Mouse (Mus musculus) kidney, postnatal 0 days (tissue): ENCODE data around the gene Sh2d3c. TPM values are rescaled to one million over a fixed set of nuclear protein-coding genes. Genes with fewer than 3 reads are reported as not detected.
A peak's percentile ranks its signal among the peaks of the same experiment; 100 is the strongest.

Experiments
- ATAC-seq: fragments of 200-750 bp; cut with Nextera tagmentation; replicated peaks from 2 replicates; pipeline ENCODE4 v1.8.0; 2017; ENCODE audit warnings: low read depth, moderate number of reproducible peaks, moderate TSS enrichment, moderate library complexity; ENCODE audit not compliant: low FRiP score
- DNase-seq: peaks from one replicate; pipeline ENCODE4 v3.0.0-alpha.2; 2016; ENCODE audit warnings: low spot score
- H3K27ac ChIP-seq: fragments of 300-500 bp; sonication (generic); 2 replicates; pipeline ENCODE4 v1.5.1; 2014; ENCODE audit warnings: mild to moderate bottlenecking
- H3K27me3 ChIP-seq: fragments of 300-500 bp; sonication (generic); 2 replicates; pipeline ENCODE4 v1.6.1; 2014; ENCODE audit warnings: low read length, mixed read lengths; ENCODE audit not compliant: insufficient read depth
- H3K36me3 ChIP-seq: fragments of 300-500 bp; sonication (generic); 2 replicates; pipeline ENCODE4 v1.6.1; 2014; ENCODE audit warnings: low read length, mixed read lengths; ENCODE audit not compliant: insufficient read depth
- H3K4me1 ChIP-seq: fragments of 300-500 bp; sonication (generic); replicated peaks from 2 replicates; pipeline ENCODE4 v1.6.1; 2014; ENCODE audit warnings: antibody characterized with exemption, low read length, mixed read lengths; ENCODE audit not compliant: insufficient read depth
- H3K4me2 ChIP-seq: fragments of 300-500 bp; sonication (generic); 2 replicates; pipeline ENCODE4 v1.6.1; 2014; ENCODE audit warnings: mild to moderate bottlenecking, low read length, moderate library complexity, mixed read lengths
- H3K4me3 ChIP-seq: fragments of 300-500 bp; sonication (generic); replicated peaks from 2 replicates; pipeline ENCODE4 v1.5.1; 2014; ENCODE audit warnings: low read depth, low read length
- H3K9ac ChIP-seq: fragments of 300-500 bp; sonication (generic); 2 replicates; pipeline ENCODE4 v1.6.1; 2014; ENCODE audit warnings: low read depth, low read length
- H3K9me3 ChIP-seq: fragments of 300-500 bp; sonication (generic); replicated peaks from 2 replicates; pipeline ENCODE4 v1.6.1; 2016; ENCODE audit warnings: low read length, inconsistent platforms, mixed read lengths
- CTCF ChIP-seq: IDR thresholded peaks from 2 replicates; pipeline ENCODE4 v1.5.1; 2016; ENCODE audit warnings: antibody characterized with exemption, low read depth, mild to moderate bottlenecking, moderate library complexity
- WGBS: fragments of 180-500 bp; shearing (Covaris S2); extraction: QIAGEN DNeasy Blood & Tissue Kit; methylation state at CpG from one replicate; pipeline ENCODE4 v1.1.7; 2014; 5-methylcytosine and 5-hydroxymethylcytosine counted together
- microRNA counts: library from miRNA; unstranded; fragments of <30 nt; microRNA quantifications from one replicate; lab custom pipeline; 2015
- microRNA-seq: library from miRNA; unstranded; fragments of <30 nt; microRNA quantifications from one replicate; pipeline ENCODE4, GENCODE M21; 2016
- polyA plus RNA-seq: library from polyadenylated mRNA; unstranded; fragments of >200 nt; fragmentation: Nextera tagmentation; extraction: Ambion mirVana; gene quantifications from 2 replicates; pipeline ENCODE4 v1.2.1, GENCODE M21; 2015

The Sh2d3c gene
- polyA plus RNA-seq, 1 experiment from 2014 or later, result 31.1 TPM

- Histone ChIP-seq H3K9me3 (no peaks in the 10 kb centered on the region), H3K4me1 (no peaks in the 10 kb centered on the region), H3K27ac (no peak within 1 kb of the TSS), H3K27me3 (no peaks in the 10 kb centered on the region), H3K4me3 (no peak within 1 kb of the TSS), H3K4me2 (no peak within 1 kb of the TSS), H3K36me3 (no peaks in the 10 kb centered on the region), H3K9ac (peak within 1 kb of the TSS; percentile 40; the same call in 1 of the 2 replicates)
- ATAC-seq, result no peak
- DNase-seq, result peak; percentile 79
- 56% methylated on average over 4 of the region's 4 CpGs for WGBS
- TF ChIP-seq CTCF, result no peak
Observed at GRCm38 (mm10) chr2:32784048-32784681, 63.3 kb downstream of the Sh2d3c start, which contains the start of gene Cfap157. Gene Cfap157, minus strand, starts transcription at chr2:32784428.

DNA sequence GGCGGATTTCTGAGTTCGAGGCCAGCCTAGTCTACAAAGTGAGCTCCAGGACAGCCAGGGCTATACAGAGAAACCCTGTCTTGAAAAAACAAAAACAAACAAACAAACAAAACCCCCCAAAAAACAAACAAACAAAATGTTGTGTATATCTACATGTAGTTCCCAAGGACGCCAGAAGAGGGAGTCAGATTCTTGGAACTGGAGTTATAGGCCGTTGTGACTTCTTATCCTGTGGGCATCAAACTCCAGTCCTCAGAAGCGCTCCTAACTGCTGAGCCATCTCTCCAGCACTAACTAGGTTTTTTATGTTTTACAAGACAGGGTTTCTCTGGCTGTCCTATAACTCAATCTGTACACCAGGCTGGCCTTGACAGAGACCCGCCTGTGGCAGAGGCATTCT, 66.3 kb downstream of the Sh2d3c start:
- no peak overlapping the region for H3K27ac ChIP-seq

GRCm38 (mm10) chr2:32788581-32788980, 67.7 kb downstream of the Sh2d3c start:
- WGBS, result 56% methylated on average over 2 of the region's 2 CpGs
- TF ChIP-seq CTCF, result no peak
- H3K9ac ChIP-seq, result no peak overlapping the region
- ATAC-seq (no peak), DNase-seq (no peak)
- H3K36me3 ChIP-seq, result no peaks in the 10 kb centered on the region
- no peaks in the 10 kb centered on the region for H3K27me3 ChIP-seq
- H3K9me3 ChIP-seq, result no peaks in the 10 kb centered on the region
- no peak overlapping the region for H3K27ac ChIP-seq
- no peaks in the 10 kb centered on the region for H3K4me1 ChIP-seq
- H3K4me2 ChIP-seq, result no peak overlapping the region
- H3K4me3 ChIP-seq, result no peak overlapping the region

More for the DNA sequence above, 66.3 kb downstream of the Sh2d3c start:
- no peaks in the 10 kb centered on the region for H3K36me3 ChIP-seq
- no peak overlapping the region for H3K4me2 ChIP-seq
- 50% methylated on average over 6 of the region's 6 CpGs for WGBS
- H3K4me3 ChIP-seq, result no peak overlapping the region
- TF ChIP-seq CTCF, result peak; percentile 70
- no peaks in the 10 kb centered on the region for H3K27me3 ChIP-seq
- ATAC-seq, result no peak
- DNase-seq, result peak; percentile 53
- no peaks in the 10 kb centered on the region for H3K9me3 ChIP-seq
- H3K4me1 ChIP-seq, result no peaks in the 10 kb centered on the region
- no peak overlapping the region for H3K9ac ChIP-seq

DNA sequence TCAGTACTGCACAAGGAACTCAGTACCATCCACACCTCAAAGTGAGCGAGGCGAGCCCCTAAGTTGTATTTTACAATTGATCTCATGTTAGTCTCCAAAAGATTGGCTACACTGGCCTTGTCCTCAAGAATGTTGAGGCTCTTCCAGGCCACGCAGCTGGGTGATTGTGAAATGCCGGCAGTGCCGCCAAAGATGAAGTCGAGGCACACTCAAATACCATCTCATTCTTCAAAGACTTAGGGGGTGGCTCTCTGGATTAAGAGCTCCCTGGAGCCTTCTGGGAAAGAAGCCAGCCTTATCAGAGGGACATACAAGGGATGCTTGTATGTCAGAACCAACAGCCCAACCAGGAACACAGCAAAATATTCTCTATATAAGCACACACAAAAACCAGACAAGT, 70.4 kb downstream of the Sh2d3c start:
- WGBS, result 76% methylated on average over 6 of the region's 6 CpGs
- no peaks in the 10 kb centered on the region for H3K27me3 ChIP-seq
- DNase-seq (no peak), ATAC-seq (no peak)
- no peak for TF ChIP-seq CTCF
- H3K27ac ChIP-seq, result no peak overlapping the region
- H3K36me3 ChIP-seq, result no peaks in the 10 kb centered on the region
- H3K4me3 ChIP-seq, result no peak overlapping the region
- H3K4me2 ChIP-seq, result no peak overlapping the region
- no peaks in the 10 kb centered on the region for H3K9me3 ChIP-seq
- H3K4me1 ChIP-seq, result no peaks in the 10 kb centered on the region
- H3K9ac ChIP-seq, result no peak overlapping the region

DNA sequence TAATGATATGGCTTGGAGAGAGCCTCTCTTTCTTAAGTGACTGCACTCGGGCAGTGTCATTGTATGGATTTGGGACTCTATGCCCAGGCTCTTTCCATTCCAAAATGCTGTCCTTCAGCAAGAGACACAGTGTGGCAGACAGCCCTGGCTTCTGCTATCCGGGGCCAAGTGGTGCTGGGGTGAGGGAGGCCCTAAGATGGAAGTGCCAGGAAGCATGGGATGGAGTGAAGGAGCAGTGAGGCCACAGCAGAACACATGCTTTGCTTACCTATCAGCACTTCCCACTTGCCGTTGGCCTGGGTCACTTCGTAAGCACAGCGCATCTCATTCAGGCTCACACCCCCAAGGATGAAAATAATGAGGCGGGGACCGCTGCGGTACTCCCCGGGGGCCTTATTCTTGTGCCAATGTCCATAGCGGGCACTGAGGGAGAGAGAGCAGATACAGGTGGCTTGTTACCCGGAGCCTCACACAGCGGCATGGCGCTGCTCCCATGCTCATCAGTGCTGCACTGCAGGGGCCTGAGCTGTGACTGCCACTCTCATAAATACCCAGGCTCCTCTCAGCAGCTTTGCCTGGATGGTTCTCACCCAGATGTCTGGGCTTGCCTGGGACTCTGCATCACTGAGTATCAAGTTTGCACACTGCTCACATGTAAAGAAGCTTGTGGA, 75.0 kb downstream of the Sh2d3c start:
- Histone ChIP-seq H3K36me3 (0 out of 2 replicates have a peak, but pooled peaks cover 14% of the 10 kb centered on the region), H3K9ac (no peak overlapping the region), H3K4me2 (no peak overlapping the region), H3K4me1 (no peaks in the 10 kb centered on the region), H3K4me3 (no peak overlapping the region), H3K9me3 (no peaks in the 10 kb centered on the region), H3K27me3 (no peaks in the 10 kb centered on the region), H3K27ac (no peak overlapping the region)
- no peak for TF ChIP-seq CTCF
- ATAC-seq (no peak), DNase-seq (no peak)
- whole genome bisulfite sequencing, result 85% methylated on average over 13 of the region's 13 CpGs

GRCm38 (mm10) chr2:32798251-32798962, 77.6 kb downstream of the Sh2d3c start:
- H3K27ac ChIP-seq, result no peak overlapping the region
- 49% methylated on average over 10 of the region's 10 CpGs for whole genome bisulfite sequencing
- ATAC-seq, result no peak

More at GRCm38 (mm10) chr2:32798251-32798962, 77.6 kb downstream of the Sh2d3c start:
- no peak for DNase-seq
- Histone ChIP-seq H3K36me3 (0 out of 2 replicates have a peak, but pooled peaks cover 14% of the 10 kb centered on the region), H3K4me1 (no peaks in the 10 kb centered on the region), H3K27me3 (no peaks in the 10 kb centered on the region), H3K4me2 (no peak overlapping the region), H3K9me3 (no peaks in the 10 kb centered on the region), H3K9ac (no peak overlapping the region), H3K4me3 (no peak overlapping the region)
- no peak for TF ChIP-seq CTCF

MicroRNAs within 50 kb of the gene (microRNA counts, 519-probe panel; counts per million panel counts)
- 330 counts per million, percentile 68 among the panel's probes with 10 or more counts for microRNA mmu-miR-2861 (lab: Ali Mortazavi, UCI)

Small RNAs within 50 kb of the gene (microRNA-seq; reads per million reads assigned to microRNA genes)
- gene Gm47291, result not detected
- not detected for gene Mir2861
- gene Mir3960, result not detected
- not detected for gene Mir8093

Other genes with a start within 250 kb of the Sh2d3c start
- gene Fam102a, start 185.7 kb upstream of the Sh2d3c start, polyA plus RNA-seq, result 13.9 and 16.9 TPM in 2 replicates
- gene Dpm2, start 150.2 kb upstream of the Sh2d3c start, polyA plus RNA-seq, result 105 and 110 TPM in 2 replicates
- gene Pip5kl1, start 146.3 kb upstream of the Sh2d3c start, polyA plus RNA-seq, result 0.42 and 0.61 TPM in 2 replicates
- gene 9430097D07Rik, start 145.4 kb upstream of the Sh2d3c start, polyA plus RNA-seq, result 0.08 TPM in 1 of 2 replicates, not detected in the other
- gene St6galnac4, start 134.0 kb upstream of the Sh2d3c start, polyA plus RNA-seq, result 15.8 and 18.1 TPM in 2 replicates
- 13.7 and 15.3 TPM in 2 replicates for gene St6galnac6, start 121.3 kb upstream of the Sh2d3c start, polyA plus RNA-seq
- 38.7 and 41.6 TPM in 2 replicates for gene Ak1, start 99.3 kb upstream of the Sh2d3c start, polyA plus RNA-seq
- gene Eng, start 74.5 kb upstream of the Sh2d3c start, polyA plus RNA-seq, result 71.6 and 76.3 TPM in 2 replicates
- 36.1 and 36.2 TPM in 2 replicates for gene Fpgs, start 16.9 kb upstream of the Sh2d3c start, polyA plus RNA-seq
- 87.4 and 90.6 TPM in 2 replicates for gene Cdk9, start 8.0 kb upstream of the Sh2d3c start, polyA plus RNA-seq
- 0.11 TPM in 1 of 2 replicates, not detected in the other for gene 6330409D20Rik, start 20.0 kb downstream of the Sh2d3c start, polyA plus RNA-seq
- 74.9 and 79.4 TPM in 2 replicates for gene Tor2a, start 36.2 kb downstream of the Sh2d3c start, polyA plus RNA-seq
- 0.13 and 0.18 TPM in 2 replicates for gene Ttc16, start 54.6 kb downstream of the Sh2d3c start, polyA plus RNA-seq
- 7.0 and 7.8 TPM in 2 replicates for gene Ptrh1, start 54.7 kb downstream of the Sh2d3c start, polyA plus RNA-seq
- gene Cfap157, start 63.4 kb downstream of the Sh2d3c start, polyA plus RNA-seq, result 0.45 and 0.48 TPM in 2 replicates
- 14.3 and 14.6 TPM in 2 replicates for gene Stxbp1, start 126.2 kb downstream of the Sh2d3c start, polyA plus RNA-seq
- 41.1 and 42.2 TPM in 2 replicates for gene Fam129b, start 155.1 kb downstream of the Sh2d3c start, polyA plus RNA-seq
- gene Rpl12, start 240.5 kb downstream of the Sh2d3c start, polyA plus RNA-seq, result 173 and 195 TPM in 2 replicates
- 8.6 and 9.0 TPM in 2 replicates for gene Lrsam1, start 240.6 kb downstream of the Sh2d3c start, polyA plus RNA-seq